Mouse (Mus musculus) stomach, embryonic 15.5 days (tissue): ENCODE data around the gene Eef2k. TPM values are rescaled to one million over a fixed set of nuclear protein-coding genes. Genes with fewer than 3 reads are reported as not detected.

ENCODE experiments used
- ATAC-seq: fragments of 200-750 bp; cut with Nextera tagmentation; 2 replicates; pipeline ENCODE4 v1.8.0; 2017; ENCODE audit warnings: low read depth, moderate number of reproducible peaks, moderate TSS enrichment; ENCODE audit not compliant: insufficient read depth, low FRiP score
- H3K27ac ChIP-seq: fragments of 300-500 bp; sonication (generic); 2 replicates; pipeline ENCODE4 v1.5.1; 2015; ENCODE audit warnings: mild to moderate bottlenecking, inconsistent platforms
- H3K27me3 ChIP-seq: fragments of 300-500 bp; sonication (generic); replicated peaks from 2 replicates; pipeline ENCODE4 v1.6.1; 2015; ENCODE audit warnings: inconsistent platforms
- H3K36me3 ChIP-seq: fragments of 300-500 bp; sonication (generic); 2 replicates; pipeline ENCODE4 v1.6.1; 2015; ENCODE audit warnings: inconsistent platforms
- H3K4me1 ChIP-seq: fragments of 300-500 bp; sonication (generic); 2 replicates; pipeline ENCODE4 v1.6.1; 2015; ENCODE audit warnings: inconsistent platforms
- H3K4me2 ChIP-seq: fragments of 300-500 bp; sonication (generic); 2 replicates; pipeline ENCODE4 v1.6.1; 2015; ENCODE audit warnings: mild to moderate bottlenecking, inconsistent platforms
- H3K4me3 ChIP-seq: fragments of 300-500 bp; sonication (generic); replicated peaks from 2 replicates; pipeline ENCODE4 v1.5.1; 2015; ENCODE audit warnings: inconsistent platforms
- H3K9ac ChIP-seq: fragments of 300-500 bp; sonication (generic); 2 replicates; pipeline ENCODE4 v1.6.1; 2015; ENCODE audit warnings: inconsistent platforms
- H3K9me3 ChIP-seq: fragments of 300-500 bp; sonication (generic); 2 replicates; pipeline ENCODE4 v1.6.1; 2016; ENCODE audit warnings: inconsistent platforms
- WGBS: fragments of 180-500 bp; shearing (Covaris S2); methylation state at CpG from one replicate; pipeline ENCODE4 v1.1.7; 2015; 5-methylcytosine and 5-hydroxymethylcytosine counted together
- polyA plus RNA-seq: library from polyadenylated mRNA; unstranded; fragments of >200 nt; fragmentation: Nextera tagmentation; extraction: Ambion mirVana; gene quantifications from 2 replicates; pipeline ENCODE4 v1.2.1, GENCODE M21; 2015

The Eef2k gene
- polyA plus RNA-seq, 1 experiment from 2014 or later: 54.3 TPM

DNA sequence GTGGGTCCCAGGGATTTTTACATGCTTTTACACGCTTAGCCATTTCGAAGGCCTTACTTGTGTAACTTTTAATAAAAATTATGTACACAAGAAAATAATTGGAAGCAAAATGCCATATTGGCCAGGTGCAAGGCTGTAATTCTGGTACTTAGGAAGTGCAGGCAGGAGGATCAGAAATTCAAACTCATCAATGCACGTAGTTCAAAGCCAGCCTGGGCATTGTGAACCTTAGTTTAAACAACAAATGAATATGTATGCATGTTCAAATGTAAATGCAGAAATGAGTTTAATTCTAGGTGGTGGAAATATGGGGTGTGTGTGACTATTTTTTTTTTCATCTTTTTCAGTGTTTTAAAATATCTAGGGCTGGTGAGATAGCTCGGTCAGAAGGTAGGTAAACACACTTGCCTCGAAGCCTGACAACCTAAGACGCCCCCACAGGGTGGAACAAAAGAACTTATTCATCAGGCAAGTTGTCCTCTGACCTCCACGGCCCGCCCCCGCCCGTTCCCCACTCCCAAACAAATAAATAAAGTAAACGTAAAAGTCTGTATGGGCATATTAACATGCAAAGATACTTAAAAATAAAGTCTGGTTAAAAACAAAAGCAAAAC is 73.7 kb downstream of the Eef2k start:
- Histone ChIP-seq H3K4me3 (no peak overlapping the region), H3K27ac (no peak overlapping the region), H3K9ac (no peak overlapping the region), H3K9me3 (no peaks in the 10 kb centered on the region), H3K36me3 (no peaks in the 10 kb centered on the region), H3K27me3 (no peaks in the 10 kb centered on the region), H3K4me2 (peak overlapping the region; percentile 25; the same call in 1 of the 2 replicates), H3K4me1 (no peaks in the 10 kb centered on the region)
- no peak for ATAC-seq
- 28% methylated on average over 11 of the region's 11 CpGs for WGBS

- H3K4me3 ChIP-seq: peak overlapping the region; percentile 74
- H3K4me2 ChIP-seq: peak overlapping the region; percentile 25; the same call in 1 of the 2 replicates
- no peaks in the 10 kb centered on the region for H3K36me3 ChIP-seq
- WGBS: 5% methylated on average over 12 of the region's 12 CpGs
- H3K4me1 ChIP-seq: no peaks in the 10 kb centered on the region
- no peaks in the 10 kb centered on the region for H3K9me3 ChIP-seq
- no peak overlapping the region for H3K9ac ChIP-seq
- no peak overlapping the region for H3K27ac ChIP-seq
- H3K27me3 ChIP-seq: no peaks in the 10 kb centered on the region
- ATAC-seq: no peak
Measured at GRCm38 (mm10) chr7:120917279-120917591, 74.6 kb downstream of the Eef2k start.

DNA sequence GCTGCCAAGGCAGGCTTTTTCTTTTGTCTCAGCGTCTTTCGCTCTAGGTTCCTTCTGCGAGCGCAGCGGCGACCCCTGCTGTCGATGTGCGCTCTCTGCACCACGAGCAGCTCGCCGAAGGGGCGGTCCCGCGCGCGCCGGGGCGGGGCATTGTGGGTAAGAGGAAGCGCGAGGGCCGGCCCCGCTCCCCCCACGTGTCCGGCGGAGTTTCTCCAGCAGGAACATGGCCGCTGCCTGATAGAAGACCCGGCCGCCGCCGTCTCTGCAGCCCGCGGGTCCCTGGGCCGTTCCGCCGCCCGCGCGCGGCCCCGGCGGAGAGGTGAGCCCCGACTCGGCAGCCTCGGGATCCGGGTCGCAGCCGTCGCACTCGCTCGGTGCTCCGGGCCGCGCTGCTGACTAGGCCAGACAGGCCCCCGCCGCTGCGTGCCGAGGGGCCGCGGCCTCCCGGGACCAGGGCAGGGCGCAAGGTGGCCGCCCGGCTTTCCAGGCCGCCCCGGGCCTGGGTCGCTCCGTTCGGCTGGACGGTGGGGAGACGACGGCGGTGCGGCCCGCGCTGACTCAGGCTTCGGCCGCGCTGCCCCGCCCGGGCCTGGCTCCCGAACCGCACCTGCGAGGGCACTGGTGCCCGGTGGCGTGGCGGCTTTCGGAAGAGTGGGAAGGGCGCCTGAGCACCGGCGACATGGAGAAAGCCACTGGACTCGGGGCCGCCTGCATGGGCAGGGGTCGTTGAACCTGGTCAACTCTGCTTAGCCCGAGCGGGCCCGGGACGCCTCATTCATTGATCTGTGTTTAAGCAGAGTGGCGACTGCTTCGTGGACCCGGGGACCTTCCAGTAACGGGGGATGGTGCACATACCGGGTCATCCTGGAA is 75.2 kb downstream of the Eef2k start, which contains the start of gene Polr3e:
TSS of gene Polr3e (plus strand) at position 153 of the 870 bp plus-strand sequence.
- Histone ChIP-seq H3K27ac (peak within 1 kb of the TSS; percentile 75), H3K36me3 (no peaks in the 10 kb centered on the region), H3K9ac (peak within 1 kb of the TSS; percentile 62), H3K4me3 (peak within 1 kb of the TSS; percentile 74), H3K27me3 (no peaks in the 10 kb centered on the region), H3K4me2 (peak within 1 kb of the TSS; percentile 68), H3K9me3 (no peaks in the 10 kb centered on the region), H3K4me1 (no peaks in the 10 kb centered on the region)
- WGBS: under 1% methylated on average over 102 of the region's 102 CpGs
- ATAC-seq: peak; percentile 93

DNA sequence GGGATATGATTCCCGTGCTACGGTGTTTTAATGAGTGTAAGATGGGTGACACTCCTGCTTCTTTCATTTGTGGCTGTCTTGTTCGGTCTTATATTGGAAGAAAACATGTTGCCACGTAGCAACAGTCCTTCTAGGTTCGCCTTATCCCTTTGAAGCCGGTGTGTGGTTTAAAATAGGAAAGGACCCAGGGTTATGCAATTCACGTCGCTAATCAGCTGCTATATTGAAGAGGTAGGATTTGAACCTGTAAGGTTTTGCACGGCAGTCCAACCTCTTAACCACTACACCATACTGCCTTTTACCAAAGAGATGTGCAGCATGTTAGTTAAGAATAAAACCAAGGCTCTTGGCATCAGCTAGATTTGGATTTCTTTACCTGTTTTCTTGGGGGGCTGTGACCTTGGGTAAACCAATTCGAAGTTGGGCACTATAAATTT is 75.9 kb downstream of the Eef2k start:
- ATAC-seq: peak; percentile 55
- WGBS: 7% methylated on average over 10 of the region's 10 CpGs

GRCm38 (mm10) chr7:120933110-120933509 is 90.5 kb downstream of the Eef2k start:
- no peak overlapping the region for H3K27ac ChIP-seq
- H3K4me2 ChIP-seq: no peak overlapping the region
- WGBS: 91% methylated on average over 7 of the region's 7 CpGs
- H3K27me3 ChIP-seq: no peaks in the 10 kb centered on the region
- H3K36me3 ChIP-seq: peaks cover 65% of the 10 kb centered on the region
- no peak overlapping the region for H3K9ac ChIP-seq
- H3K4me3 ChIP-seq: no peak overlapping the region
- no peaks in the 10 kb centered on the region for H3K4me1 ChIP-seq
- H3K9me3 ChIP-seq: no peaks in the 10 kb centered on the region
- peak; percentile 47; the same call in 1 of the 2 replicates for ATAC-seq

More for the DNA sequence above, 75.9 kb downstream of the Eef2k start:
- H3K9me3 ChIP-seq: no peaks in the 10 kb centered on the region
- no peaks in the 10 kb centered on the region for H3K4me1 ChIP-seq
- peak overlapping the region; percentile 75 for H3K27ac ChIP-seq
- peak overlapping the region; percentile 68 for H3K4me2 ChIP-seq
- peak overlapping the region; percentile 74 for H3K4me3 ChIP-seq
- no peaks in the 10 kb centered on the region for H3K36me3 ChIP-seq
- no peaks in the 10 kb centered on the region for H3K27me3 ChIP-seq
- peak overlapping the region; percentile 62 for H3K9ac ChIP-seq

GRCm38 (mm10) chr7:120933680-120934195 is 91.1 kb downstream of the Eef2k start:
- Histone ChIP-seq H3K36me3 (peaks cover 59% of the 10 kb centered on the region), H3K9ac (no peak overlapping the region), H3K27ac (no peak overlapping the region), H3K9me3 (no peaks in the 10 kb centered on the region), H3K4me2 (no peak overlapping the region), H3K4me1 (no peaks in the 10 kb centered on the region), H3K4me3 (no peak overlapping the region), H3K27me3 (no peaks in the 10 kb centered on the region)
- peak; percentile 19; the same call in 1 of the 2 replicates for ATAC-seq
- WGBS: 79% methylated on average over 4 of the region's 5 CpGs

GRCm38 (mm10) chr7:120934716-120935115 is 92.1 kb downstream of the Eef2k start:
- Histone ChIP-seq H3K9ac (no peak overlapping the region), H3K27me3 (no peaks in the 10 kb centered on the region), H3K4me1 (no peaks in the 10 kb centered on the region), H3K4me2 (no peak overlapping the region), H3K36me3 (peaks cover 59% of the 10 kb centered on the region), H3K9me3 (no peaks in the 10 kb centered on the region), H3K4me3 (no peak overlapping the region), H3K27ac (no peak overlapping the region)
- ATAC-seq: no peak
- 32% methylated on average over 5 of the region's 5 CpGs for WGBS

GRCm38 (mm10) chr7:120936522-120936921 is 93.9 kb downstream of the Eef2k start:
- H3K9ac ChIP-seq: no peak overlapping the region
- H3K4me1 ChIP-seq: no peaks in the 10 kb centered on the region
- WGBS: 76% methylated on average over 4 of the region's 4 CpGs
- no peak overlapping the region for H3K4me2 ChIP-seq
- no peak overlapping the region for H3K4me3 ChIP-seq
- ATAC-seq: no peak
- H3K27ac ChIP-seq: no peak overlapping the region
- no peaks in the 10 kb centered on the region for H3K9me3 ChIP-seq
- no peaks in the 10 kb centered on the region for H3K27me3 ChIP-seq
- H3K36me3 ChIP-seq: peaks cover 61% of the 10 kb centered on the region

- H3K9ac ChIP-seq: no peak overlapping the region
- no peaks in the 10 kb centered on the region for H3K9me3 ChIP-seq
- no peak for ATAC-seq
- no peak overlapping the region for H3K4me3 ChIP-seq
- 73% methylated on average over 9 of the region's 9 CpGs for WGBS
- H3K4me2 ChIP-seq: no peak overlapping the region
- H3K27ac ChIP-seq: no peak overlapping the region
- peaks cover 58% of the 10 kb centered on the region for H3K36me3 ChIP-seq
- H3K4me1 ChIP-seq: no peaks in the 10 kb centered on the region
- H3K27me3 ChIP-seq: no peaks in the 10 kb centered on the region
Measured at GRCm38 (mm10) chr7:120938206-120938605, 95.6 kb downstream of the Eef2k start.

- Histone ChIP-seq H3K4me3 (no peak overlapping the region), H3K27me3 (no peaks in the 10 kb centered on the region), H3K9me3 (no peaks in the 10 kb centered on the region), H3K36me3 (peaks cover 58% of the 10 kb centered on the region), H3K9ac (no peak overlapping the region), H3K27ac (no peak overlapping the region), H3K4me2 (no peak overlapping the region), H3K4me1 (no peaks in the 10 kb centered on the region)
- ATAC-seq: no peak
- WGBS: 88% methylated on average over 12 of the region's 12 CpGs
Measured at GRCm38 (mm10) chr7:120940343-120940742, 97.7 kb downstream of the Eef2k start.

- no peak overlapping the region for H3K27ac ChIP-seq
- H3K36me3 ChIP-seq: peaks cover 54% of the 10 kb centered on the region
- H3K9me3 ChIP-seq: no peaks in the 10 kb centered on the region
- H3K27me3 ChIP-seq: no peaks in the 10 kb centered on the region
- no peak for ATAC-seq
- 92% methylated on average over 6 of the region's 6 CpGs for WGBS
- H3K4me1 ChIP-seq: no peaks in the 10 kb centered on the region
- no peak overlapping the region for H3K4me3 ChIP-seq
- H3K9ac ChIP-seq: no peak overlapping the region
- H3K4me2 ChIP-seq: no peak overlapping the region
Measured at GRCm38 (mm10) chr7:120941214-120941613, 98.6 kb downstream of the Eef2k start.

- H3K4me2 ChIP-seq: no peak overlapping the region
Measured at GRCm38 (mm10) chr7:120942506-120942905, 99.9 kb downstream of the Eef2k start.

More at GRCm38 (mm10) chr7:120942506-120942905, 99.9 kb downstream of the Eef2k start:
- no peak overlapping the region for H3K4me3 ChIP-seq
- WGBS: 77% methylated on average over 1 of the region's 1 CpGs
- no peaks in the 10 kb centered on the region for H3K27me3 ChIP-seq
- H3K36me3 ChIP-seq: peaks cover 44% of the 10 kb centered on the region
- H3K9me3 ChIP-seq: no peaks in the 10 kb centered on the region
- H3K27ac ChIP-seq: no peak overlapping the region
- no peak overlapping the region for H3K9ac ChIP-seq
- H3K4me1 ChIP-seq: no peaks in the 10 kb centered on the region
- no peak for ATAC-seq
